Mouse (Mus musculus): ENCODE results near the gene Prickle4.
A peak's percentile ranks its signal among the peaks of the same experiment; 100 is the strongest.

Prickle4 gene

GRCm38 (mm10) chr17:47706196-47706595 lies 11.7 kb upstream of the Prickle4 start:
- DNase-seq (ENCODE audit: low spot score in 2 of 2), result no peak

- no peak for DNase-seq (ENCODE audit: low spot score in 2 of 2)
These were observed 10.2 kb upstream of the Prickle4 start for GRCm38 (mm10) chr17:47704692-47705091.

DNA sequence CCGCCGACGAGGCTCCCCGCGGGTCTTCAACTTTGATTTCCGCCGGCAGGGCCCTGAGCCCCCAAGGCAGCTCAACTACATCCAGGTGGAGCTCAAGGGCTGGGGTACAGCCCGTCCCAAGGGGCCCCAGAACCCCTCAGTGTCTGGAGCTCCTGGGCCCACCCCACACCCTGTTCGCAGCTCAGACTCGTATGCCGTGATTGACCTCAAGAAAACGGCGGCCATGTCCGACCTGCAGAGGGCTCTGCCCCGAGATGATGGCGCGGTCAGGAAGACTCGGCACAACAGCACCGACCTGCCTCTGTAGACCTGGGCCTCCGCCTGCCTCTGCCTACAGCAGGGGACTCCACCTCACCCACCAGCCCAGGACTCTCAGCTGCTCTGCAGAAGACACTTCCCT lies 9.0 kb upstream of the Prickle4 start:
- no peak for DNase-seq (ENCODE audit: low spot score in 2 of 2)

- DNase-seq (ENCODE audit: low spot score in 2 of 2), result no peak
These were observed 8.2 kb upstream of the Prickle4 start for GRCm38 (mm10) chr17:47702548-47703345.

DNA sequence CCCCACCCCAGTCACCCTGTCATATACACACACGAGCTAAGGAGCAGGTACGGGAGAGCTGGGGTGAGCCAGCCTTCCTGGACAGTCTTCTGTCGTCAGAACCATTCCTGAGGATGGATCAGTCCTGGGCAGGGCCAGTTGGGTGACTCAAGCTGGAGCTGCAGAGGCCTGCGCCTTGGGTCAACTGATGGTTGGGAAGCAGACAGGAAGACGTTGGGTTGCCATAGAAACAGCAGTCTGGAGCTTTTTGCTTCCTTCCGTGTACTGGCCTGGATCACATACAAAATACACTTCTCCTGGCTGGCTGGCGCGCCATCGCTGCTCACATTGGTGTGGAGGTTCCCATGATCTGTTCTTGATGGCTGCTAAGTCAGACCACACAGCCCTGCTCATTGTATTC lies 7.3 kb upstream of the Prickle4 start:
- DNase-seq (ENCODE audit: low spot score in 2 of 2), result no peak

DNA sequence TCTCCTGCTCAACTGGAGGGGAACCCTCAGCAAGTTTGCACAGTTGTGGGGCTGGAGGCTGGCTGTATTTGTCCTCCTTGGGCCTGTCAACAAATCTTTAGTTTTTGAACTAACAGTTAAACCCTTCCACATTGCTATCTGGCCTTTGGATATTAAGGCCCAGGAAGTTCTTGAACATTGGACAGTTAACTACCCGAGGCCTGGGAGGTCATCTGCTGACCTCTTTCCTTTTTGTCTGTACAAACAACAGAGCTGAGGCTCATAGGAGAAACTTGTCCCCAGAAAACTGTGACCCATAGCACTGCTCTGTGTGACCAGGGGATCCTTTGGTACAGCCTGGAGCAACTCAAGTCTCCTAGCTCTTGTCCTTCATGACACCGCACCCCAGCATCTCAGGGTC lies 4.5 kb upstream of the Prickle4 start:
- DNase-seq (ENCODE audit: low spot score in 2 of 2), result no peak

DNA sequence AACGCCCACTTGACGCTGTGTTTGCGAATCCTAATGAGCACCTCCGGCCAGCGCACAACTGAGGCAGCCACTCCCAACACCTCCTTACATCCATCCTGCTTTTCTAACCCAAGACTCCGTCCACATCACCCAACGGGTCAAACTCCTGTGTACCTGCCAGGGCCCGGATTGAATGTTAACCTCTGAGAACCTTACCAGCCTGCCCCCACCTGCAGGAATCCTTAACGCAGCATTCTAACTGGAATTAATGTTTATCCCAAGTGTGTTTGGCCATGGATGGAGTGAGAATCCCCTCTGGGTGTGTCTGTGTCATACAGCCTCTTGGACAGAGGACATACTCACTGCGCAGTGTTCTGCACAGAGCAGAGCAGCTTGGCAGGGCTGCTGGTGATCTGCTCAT lies 3.6 kb upstream of the Prickle4 start:
- DNase-seq (ENCODE audit: low spot score in 2 of 2), result no peak

- no peak for DNase-seq (ENCODE audit: low spot score in 2 of 2)
These were observed 788 bp upstream of the Prickle4 start for GRCm38 (mm10) chr17:47695337-47695710.

DNA sequence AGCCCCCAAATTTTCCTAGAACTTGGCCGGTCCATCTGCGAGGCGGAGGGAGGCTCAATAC lies 264 bp downstream of the Prickle4 start, which contains the start of gene Gm21981:
TSS of gene Gm21981 (minus strand) at position 14 of the 61 bp plus-strand sequence.
- DNase-seq (ENCODE audit: low spot score in 2 of 2), result no peak

DNA sequence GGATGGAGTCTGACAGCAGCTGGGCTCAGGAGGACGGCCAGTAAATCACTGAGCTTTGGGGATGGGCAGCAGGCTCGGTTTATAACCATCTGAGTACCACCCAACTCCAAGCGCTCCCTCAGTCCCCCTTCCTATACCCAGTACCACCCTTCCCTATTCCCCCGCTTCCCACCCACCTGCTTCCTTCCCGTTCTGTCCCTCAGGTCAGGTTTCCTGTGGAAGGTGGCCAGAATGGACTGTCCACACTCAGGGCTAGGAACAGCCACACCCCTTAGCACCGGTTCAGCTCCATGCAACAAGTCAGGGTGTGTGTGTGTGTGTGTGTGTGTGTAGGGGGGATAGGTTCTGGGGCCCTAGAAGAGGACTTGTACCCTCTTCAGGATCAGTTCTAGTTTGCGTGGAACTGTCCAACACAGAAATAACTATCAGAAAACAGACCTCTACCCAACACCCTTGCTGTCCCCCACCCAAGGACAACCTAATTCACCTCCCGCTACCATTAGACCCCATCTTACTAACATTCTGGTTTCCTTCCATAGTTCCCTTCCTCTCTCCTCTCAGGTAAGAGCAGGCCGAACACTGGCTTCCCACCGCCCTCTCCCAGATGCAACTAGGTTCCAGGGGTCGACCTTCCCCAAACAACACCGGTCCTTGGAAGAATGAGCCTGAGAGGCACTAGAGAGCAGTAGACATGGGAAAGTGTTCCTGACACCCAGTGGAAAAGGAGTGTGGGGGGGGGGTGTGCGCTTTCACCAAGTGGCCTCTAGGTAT lies 680 bp downstream of the Prickle4 start:
- DNase-seq (ENCODE audit: low spot score in 2 of 2), result no peak

DNA sequence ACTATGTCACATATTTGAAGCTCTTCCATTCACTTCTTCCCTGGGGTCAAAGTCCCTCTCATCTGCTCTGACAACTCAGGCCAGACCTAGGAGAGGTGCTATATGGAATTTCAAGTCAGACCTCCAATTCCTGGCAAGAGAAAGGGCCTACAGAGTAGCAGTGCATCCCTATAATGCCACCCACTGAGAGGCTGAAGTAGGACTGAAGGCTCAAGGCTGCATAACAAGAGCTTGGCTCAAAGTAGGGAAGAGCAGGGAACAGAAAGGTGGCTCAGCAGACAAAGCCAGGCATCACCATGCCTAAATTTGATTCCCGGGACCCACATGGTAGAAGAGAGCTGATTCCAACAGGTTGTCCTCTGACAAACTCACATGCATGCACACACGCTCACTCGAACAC lies 2.9 kb downstream of the Prickle4 start:
- DNase-seq (ENCODE audit: low spot score in 2 of 2), result no peak

DNA sequence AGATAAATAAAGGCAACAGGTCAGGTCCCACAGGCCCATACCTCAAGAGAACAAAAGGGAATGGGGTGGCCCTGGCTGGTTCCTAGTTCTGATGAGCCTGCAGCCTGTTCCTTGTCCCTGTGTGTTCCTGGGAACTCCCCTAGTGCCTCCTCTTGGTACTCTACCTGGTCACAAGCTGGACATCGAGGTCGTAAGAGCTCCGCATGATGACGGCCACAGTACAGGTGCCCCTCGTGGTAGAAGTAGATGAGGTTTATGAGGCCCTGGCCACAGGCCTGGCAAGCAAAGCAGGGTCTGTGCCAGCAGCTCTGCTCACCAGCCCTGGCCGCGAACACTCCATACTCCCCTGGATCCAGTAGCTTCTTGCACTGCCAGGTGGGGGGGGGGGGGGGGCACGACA lies 4.6 kb downstream of the Prickle4 start:
- no peak for DNase-seq (ENCODE audit: low spot score in 2 of 2)

DNA sequence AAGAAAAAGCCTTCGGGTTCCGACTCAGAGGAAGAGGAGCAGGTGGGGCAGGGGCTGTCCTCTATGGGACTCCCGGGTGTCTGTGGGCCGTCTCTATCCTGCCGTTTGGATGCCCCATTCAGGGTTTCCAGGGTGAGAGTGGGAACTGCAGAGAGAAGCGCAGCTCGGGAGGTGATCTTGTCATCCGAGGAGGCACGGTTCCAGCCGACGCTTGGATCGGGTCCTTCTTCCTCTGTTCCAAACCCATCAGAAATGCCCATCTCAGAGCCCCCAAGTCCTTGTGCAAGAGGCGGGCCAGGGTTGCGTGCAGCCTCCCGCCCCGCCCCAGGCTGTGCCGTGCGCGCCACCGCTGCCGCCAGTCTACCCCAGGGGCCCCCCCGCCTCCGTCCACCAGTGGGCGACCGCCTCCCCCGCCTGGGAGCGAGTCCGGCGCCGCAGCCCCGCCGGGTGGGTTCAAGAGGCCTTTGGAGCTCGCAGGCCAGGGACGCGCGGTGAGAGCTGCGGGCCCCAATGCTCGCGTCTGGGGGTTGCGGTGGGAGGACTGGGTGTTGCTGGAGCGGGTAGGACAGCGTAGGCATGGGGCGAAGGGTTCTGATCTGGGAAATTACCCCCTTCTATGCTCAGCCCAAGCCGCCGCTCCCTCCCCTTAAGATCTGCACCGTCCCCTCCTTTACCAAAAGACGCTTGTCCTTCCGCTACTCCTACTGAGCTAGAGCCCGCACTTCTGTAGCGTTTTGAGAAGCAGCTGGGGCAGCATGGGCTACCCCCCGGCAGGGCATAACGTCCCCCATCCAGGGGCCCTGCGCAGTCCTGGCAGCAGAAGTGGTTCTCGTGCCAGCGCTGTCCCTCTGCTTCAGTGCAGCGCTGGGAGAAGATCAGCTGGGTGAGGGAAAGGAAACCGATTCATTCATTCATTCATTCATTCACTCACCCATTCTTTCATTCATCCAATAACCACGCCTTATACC lies 5.6 kb downstream of the Prickle4 start, which contains the start of gene Frs3:
TSS of gene Frs3 (plus strand) at position 423 of the 968 bp plus-strand sequence.
- peak; percentile 65 to 84 for DNase-seq (ENCODE audit: low spot score in 2 of 2)

DNA sequence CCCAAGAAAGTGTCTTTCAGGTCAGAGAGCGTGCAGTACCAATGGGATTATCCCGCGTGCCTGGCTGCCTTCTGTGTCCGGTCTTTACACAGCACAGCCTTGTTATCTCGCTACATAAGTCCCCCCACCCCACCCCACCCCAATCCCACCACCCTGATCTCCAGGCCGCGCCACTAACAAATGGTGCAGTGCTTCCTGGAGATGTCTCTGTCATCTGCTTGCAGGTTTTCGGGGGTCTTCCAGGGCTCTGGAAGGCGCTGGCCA lies 6.3 kb downstream of the Prickle4 start, which contains the start of gene Tomm6:
TSS of gene Tomm6 (minus strand) at position 43 of the 264 bp plus-strand sequence.
- no peak for DNase-seq (ENCODE audit: low spot score in 2 of 2)

- peak; percentile 91 to 94 for DNase-seq (ENCODE audit: low spot score in 2 of 2)
These were observed 6.9 kb downstream of the Prickle4 start for GRCm38 (mm10) chr17:47687409-47688343.

DNA sequence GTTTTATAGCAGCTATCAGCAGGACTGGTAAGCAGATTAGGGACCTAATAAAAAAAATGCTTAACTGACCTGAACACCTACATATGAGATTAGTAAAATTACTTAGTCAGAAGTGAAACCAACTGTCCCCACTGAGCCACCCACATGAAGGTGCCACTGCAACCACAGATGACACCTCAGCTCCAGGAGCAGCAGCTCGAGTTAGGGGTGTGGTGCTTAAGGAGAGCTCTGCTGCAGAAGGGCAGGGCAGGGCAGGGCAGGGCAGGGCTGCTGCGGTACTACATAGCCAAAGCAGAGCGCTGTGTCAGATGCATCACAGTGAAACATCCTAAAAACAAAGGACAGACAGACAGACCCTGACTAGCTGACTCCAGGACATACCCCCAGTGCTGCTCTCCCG lies 11.7 kb downstream of the Prickle4 start:
- no peak for DNase-seq (ENCODE audit: low spot score in 2 of 2)

DNA sequence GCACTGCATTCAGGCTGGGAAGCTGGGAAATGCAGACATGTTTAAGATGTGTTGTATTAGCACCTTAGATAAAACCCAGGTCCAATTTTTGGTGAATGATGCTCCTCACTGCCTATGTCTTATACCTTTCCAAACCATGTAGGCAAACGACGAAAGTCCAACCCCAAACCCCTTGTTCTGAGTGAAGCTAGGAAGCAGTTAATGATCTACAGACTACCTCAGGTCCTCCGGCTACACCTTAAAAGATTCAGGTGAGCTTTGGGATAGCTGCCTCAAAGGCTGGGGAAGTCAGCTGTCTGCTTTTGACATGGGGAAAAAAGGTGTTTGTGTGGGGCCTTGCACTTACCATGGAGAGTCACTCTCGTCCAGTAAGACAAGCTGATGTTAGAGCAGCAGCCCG lies 15.8 kb downstream of the Prickle4 start:
- no peak for DNase-seq (ENCODE audit: low spot score in 2 of 2)

DNA sequence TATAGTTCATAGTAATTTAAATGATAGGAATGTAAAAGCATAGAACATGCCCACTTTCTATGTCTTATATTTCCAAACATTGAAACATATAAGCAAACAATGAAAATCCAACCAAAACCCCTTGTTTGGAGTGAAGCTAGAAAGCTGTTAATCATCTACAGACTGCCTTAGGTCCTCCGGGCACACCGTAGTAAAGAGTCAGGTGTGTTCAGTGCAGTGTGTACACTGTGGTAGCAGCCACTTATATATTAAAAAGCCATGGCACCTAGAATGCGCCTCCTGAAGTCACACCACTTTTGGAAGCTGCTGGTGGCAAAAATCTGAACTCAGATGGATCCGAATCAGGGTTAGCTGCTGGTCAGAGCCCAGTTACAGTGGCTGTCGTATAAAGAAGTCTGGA lies 16.3 kb downstream of the Prickle4 start:
- DNase-seq (ENCODE audit: low spot score in 2 of 2), result no peak

- DNase-seq (ENCODE audit: low spot score in 2 of 2), result peak; percentile 50 to 79
These were observed 18.0 kb downstream of the Prickle4 start for GRCm38 (mm10) chr17:47676581-47676980.

GRCm38 (mm10) chr17:47672311-47673111 lies 22.0 kb downstream of the Prickle4 start:
- peak in 1 of 2 experiments; percentile 67 for DNase-seq (ENCODE audit: low spot score in 2 of 2)

- DNase-seq (ENCODE audit: low spot score in 2 of 2), result no peak
These were observed 22.6 kb downstream of the Prickle4 start for GRCm38 (mm10) chr17:47671988-47672310.

Measured in spleen, postnatal 4 days (tissue).